In genomic region chr6:115244222-115244621, GRCm38 (mm10) we compare ENCODE assay signal across 24 mouse cellular contexts. TPM values are rescaled to one million over a fixed set of nuclear protein-coding genes. Genes with fewer than 3 reads are reported as not detected.
DNase-seq lines count a peak whose midpoint lies in the region; TF ChIP-seq lines count a peak whose summit lies in the region.
"Had no signal": no experiment of that assay in that cellular context is flagged by ENCODE, and none has a peak within 500 bp of the region (broad histone marks: within the 10 kb centered on the region; RNA-seq: fewer than 3 reads in every experiment).

No protein-coding gene starts in this region.

- no peak; the same call in none of the 2 replicates for TF ChIP-seq RAD21 in MEL (IDR thresholded peaks at IDR 0.05; ENCODE audit: low read depth, low read length)

- no peak; the same call in 1 of the 2 replicates for TF ChIP-seq CTCF in layer of hippocampus, adult 2 months (conservative IDR thresholded peaks at IDR 0.05)
- TF ChIP-seq CTCF in MEL (IDR thresholded peaks at IDR 0.05 in 2 of 3, conservative IDR thresholded peaks at IDR 0.05 in 1 of 3; ENCODE audit: control insufficient read depth in 1 of 3, insufficient read depth in 1 of 3, low read depth in 2 of 3, low read length in 3 of 3, poor library complexity in 1 of 3, severe bottlenecking in 1 of 3): no peak

- TF ChIP-seq EP300 in MEL (IDR thresholded peaks at IDR 0.05; ENCODE audit: low read depth in 1 of 2, low read length in 2 of 2): no peak

- H3K9ac ChIP-seq in MEL (ENCODE audit: control insufficient read depth, low read depth, low read length, poor library complexity, severe bottlenecking): no peak overlapping the region
- H3K9ac ChIP-seq: embryonic facial prominence, embryonic 13.5 days; hindbrain, embryonic 15.5 days; liver, embryonic 12.5 days had no signal

- H3K27me3 ChIP-seq in MEL (ENCODE audit: control insufficient read depth in 1 of 2, insufficient read depth in 2 of 2, low read length in 2 of 2): peaks cover 0 to 2% of the 10 kb centered on the region in 2 experiments; a peak in 3 of 4 replicates
- H3K27me3 ChIP-seq: embryonic facial prominence, embryonic 13.5 days; hindbrain, embryonic 15.5 days; liver, embryonic 12.5 days had no signal

- peak overlapping the region; percentile 67 for H3K27ac ChIP-seq in layer of hippocampus, adult 2 months
- H3K27ac ChIP-seq in MEL (ENCODE audit: control insufficient read depth, low read depth, low read length): no peak overlapping the region
- H3K27ac ChIP-seq: embryonic facial prominence, embryonic 13.5 days; hindbrain, embryonic 15.5 days; liver, embryonic 12.5 days had no signal

- no peaks in the 10 kb centered on the region for H3K9me3 ChIP-seq in MEL (replicated peaks; ENCODE audit: insufficient read depth, low read length)
- H3K9me3 ChIP-seq: embryonic facial prominence, embryonic 13.5 days; hindbrain, embryonic 15.5 days; liver, embryonic 12.5 days; megakaryocyte, embryonic 14.5 days had no signal

- H3K4me1 ChIP-seq in MEL (ENCODE audit: control insufficient read depth in 1 of 2, insufficient read depth in 2 of 2, low read length in 2 of 2): no peaks in the 10 kb centered on the region
- H3K4me1 ChIP-seq: hindbrain, embryonic 15.5 days; liver, embryonic 12.5 days had no signal

- H3K36me3 ChIP-seq in MEL (ENCODE audit: control insufficient read depth in 1 of 2, insufficient read depth in 2 of 2, low read length in 2 of 2): no peaks in the 10 kb centered on the region
- H3K36me3 ChIP-seq: embryonic facial prominence, embryonic 13.5 days; liver, embryonic 12.5 days had no signal

- H3K79me2 ChIP-seq in MEL (ENCODE audit: control insufficient read depth, insufficient read depth, low read length, poor library complexity): no peaks in the 10 kb centered on the region

- TF ChIP-seq POLR2A in MEL (IDR thresholded peaks at IDR 0.05; ENCODE audit: control insufficient read depth in 1 of 2, insufficient read depth in 1 of 2, low read depth in 1 of 2, low read length in 2 of 2, poor library complexity in 1 of 2): no peak

- no peak overlapping the region for H3K4me3 ChIP-seq in layer of hippocampus, adult 2 months
- H3K4me3 ChIP-seq in MEL (ENCODE audit: control insufficient read depth in 1 of 2, insufficient read depth in 1 of 2, low read depth in 2 of 2, low read length in 2 of 2): no peak overlapping the region
- H3K4me3 ChIP-seq: embryonic facial prominence, embryonic 13.5 days; hindbrain, embryonic 15.5 days; liver, embryonic 12.5 days; megakaryocyte, embryonic 14.5 days had no signal

- DNase-seq in layer of hippocampus, adult 2 months (ENCODE audit: low spot score in 2 of 2): no peak
- DNase-seq in layer of hippocampus, adult 8-10 months (ENCODE audit: low spot score in 2 of 2): no peak
- DNase-seq in MEL (ENCODE audit: low read depth, low spot score): no peak
- DNase-seq in cerebellum, adult 11 months: peak; percentile 50
- peak; percentile 51 to 71 for DNase-seq in cerebellum, postnatal 14 days
- DNase-seq in kidney, postnatal 4 days: no peak
- DNase-seq in adrenal gland, adult 8-10 months: no peak
- DNase-seq: adrenal gland, adult 2 months; gastrocnemius, postnatal 36 days; heart, postnatal 14 days; kidney, adult 8-10 months; left cerebral cortex, postnatal 4 days; lung, postnatal 10 days; thymus, adult 2 months had no signal

TF ChIP-seq in MEL, 35 proteins besides CTCF, POLR2A, EP300 and RAD21:
- TF ChIP-seq TCF12 (IDR thresholded peaks at IDR 0.05; ENCODE audit: low read depth, low read length) (no peak), SMC3 (IDR thresholded peaks at IDR 0.05; ENCODE audit: low read depth, low read length) (0 out of 2 replicates have a peak, but pooled peaks have one; percentile 9)

RNA-seq across cellular contexts. Expression of gene Timp4, which starts 7.8 kb away (rescaled TPM):
- 10 to 100 TPM; 19.4 to 22.6 TPM for total RNA-seq in layer of hippocampus, adult 2 months (2021)
- 10 to 100 TPM; 16.5 to 24.2 (median 23.7) TPM for total RNA-seq in layer of hippocampus, adult 8-10 months (2022)
- total RNA-seq in MEL (2012; rRNA removed): not detected in 2 replicates
- polyA plus RNA-seq in MEL (2012; ENCODE audit: insufficient read depth in 1 of 2, insufficient read length in 2 of 2, low read depth in 1 of 2, low replicate concordance in 2 of 2, missing spikeins in 1 of 2): not detected
- 10 to 100 TPM in 1 of 4 experiments, 1 to 10 TPM in 2, under 1 TPM in 1; 0.94 to 11.5 (median 2.9) TPM for total RNA-seq in adrenal gland, adult 8-10 months (2022)
- polyA plus RNA-seq: liver, embryonic 12.5 days had no signal

RNA-seq across cellular contexts. Expression of gene Gm17482, which starts 17.1 kb away (rescaled TPM):
- not detected for total RNA-seq in layer of hippocampus, adult 2 months (2021)
- not detected for total RNA-seq in layer of hippocampus, adult 8-10 months (2022)
- total RNA-seq in MEL (2012; rRNA removed): not detected in 2 replicates
- not detected for polyA plus RNA-seq in MEL (2012; ENCODE audit: insufficient read depth in 1 of 2, insufficient read length in 2 of 2, low read depth in 1 of 2, low replicate concordance in 2 of 2, missing spikeins in 1 of 2)
- total RNA-seq in adrenal gland, adult 8-10 months (2022): not detected
- total RNA-seq: adrenal gland, adult 2 months; gastrocnemius, postnatal 36 days; heart, postnatal 14 days; left cerebral cortex, adult 18-20 months; left cerebral cortex, postnatal 4 days had no signal
- polyA plus RNA-seq: adrenal gland, adult 2 months; brain, embryonic 14.5 days; CD4-positive, CD25-positive, alpha-beta regulatory T cell, adult 4 months; embryonic facial prominence, embryonic 13.5 days; heart, embryonic 11.5 days; hindbrain, embryonic 15.5 days; large intestine, adult 2 months; liver, embryonic 12.5 days; midbrain, embryonic 16.5 days; thymus, adult 2 months had no signal

Comparison
In these comparisons a context has a peak if more than half of its experiments do, and no peak if none do; other contexts are left out.
1. DNase-seq: peak in cerebellum, adult 11 months (single experiment) and cerebellum, postnatal 14 days (2 of 2); none in layer of hippocampus, adult 2 months (0 of 2), layer of hippocampus, adult 8-10 months (0 of 2), MEL (single experiment), kidney, postnatal 4 days (0 of 2) and adrenal gland, adult 8-10 months (single experiment).